Mouse (Mus musculus): Measurements from ENCODE around the gene Tmem267.

GRCm38 (mm10) chr13:119487880-119488580 is at the start of gene Tmem267, which contains the start of gene 3110070M22Rik:
- TF ChIP-seq CTCF (IDR thresholded peaks at IDR 0.05; ENCODE audit: borderline replicate concordance, extremely low read depth, insufficient read depth, insufficient read length) (peak; percentile 23; the same call in 1 of the 2 replicates), POLR2A (IDR thresholded peaks at IDR 0.05; ENCODE audit: borderline replicate concordance, extremely low read depth, insufficient read depth, insufficient read length, poor library complexity, severe bottlenecking) (no peak; the same call in 1 of the 2 replicates)

All from brain, embryonic 14.5 days (tissue).